Mouse (Mus musculus) testis, adult 2 months (tissue): ENCODE results near the gene Krt19.

ENCODE experiments used
- CTCF ChIP-seq: fragments of 200-500 bp; IDR thresholded peaks from 2 replicates; pipeline ENCODE4 v1.5.1; 2012; ENCODE audit warnings: low read depth, mild to moderate bottlenecking, inconsistent platforms, low read length, moderate library complexity; ENCODE audit not compliant: control insufficient read depth, insufficient read depth, insufficient replicate concordance
- POLR2A ChIP-seq: fragments of 200-500 bp; IDR thresholded peaks from 2 replicates; pipeline ENCODE4 v1.6.1; 2012; ENCODE audit warnings: low read depth, mild to moderate bottlenecking, inconsistent platforms, low read length, moderate library complexity; ENCODE audit not compliant: control insufficient read depth

DNA sequence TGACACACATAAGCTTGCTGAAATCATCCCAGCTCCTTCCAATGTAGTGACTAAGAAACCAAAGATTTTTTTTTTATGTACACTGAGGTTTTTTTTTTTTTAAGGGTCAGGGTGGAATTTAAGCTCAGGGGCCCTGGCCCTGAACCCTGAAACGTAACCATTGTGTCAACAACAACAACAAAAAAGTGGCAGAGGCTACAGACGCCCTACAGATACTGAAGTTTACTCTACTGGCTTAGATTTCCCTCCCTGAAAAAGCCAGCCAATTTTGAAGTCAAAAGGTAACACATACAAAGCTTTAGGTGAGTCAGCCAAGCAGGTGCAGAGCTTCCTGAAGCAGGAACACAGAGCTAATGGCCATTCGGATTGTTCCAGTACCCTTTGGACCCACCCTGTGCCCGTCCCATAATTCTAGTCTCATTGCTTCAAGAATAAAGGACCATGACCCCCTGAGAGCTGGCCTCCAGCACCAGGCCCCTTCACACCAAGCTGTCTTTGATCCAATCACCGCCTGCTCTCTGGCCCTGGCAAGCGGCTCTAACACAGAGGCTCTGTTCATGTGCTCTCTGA, 9.5 kb upstream of the Krt19 start:
- no peak for TF ChIP-seq CTCF
- TF ChIP-seq POLR2A = no peak
